Mouse (Mus musculus): ENCODE data around the gene Cela3b. TPM values are rescaled to one million over a fixed set of nuclear protein-coding genes. Genes with fewer than 3 reads are reported as not detected.

Gene Cela3b
- not detected in 3 replicates for total RNA-seq (2017)

- no peak for ATAC-seq (replicated peaks; ENCODE audit: insufficient number of reproducible peaks, low FRiP score, low TSS enrichment, poor library complexity, severe bottlenecking)
Observed at GRCm38 (mm10) chr4:137430502-137430901, at the start of gene Cela3b. Gene Cela3b, minus strand, starts transcription at chr4:137430540.

- ATAC-seq (replicated peaks; ENCODE audit: insufficient number of reproducible peaks, low FRiP score, low TSS enrichment, poor library complexity, severe bottlenecking): no peak
Observed at GRCm38 (mm10) chr4:137479757-137480156, 49.4 kb upstream of the Cela3b start.

- no peak for ATAC-seq (replicated peaks; ENCODE audit: insufficient number of reproducible peaks, low FRiP score, low TSS enrichment, poor library complexity, severe bottlenecking)
Observed at GRCm38 (mm10) chr4:137478306-137478705, 48.0 kb upstream of the Cela3b start.

- ATAC-seq (replicated peaks; ENCODE audit: insufficient number of reproducible peaks, low FRiP score, low TSS enrichment, poor library complexity, severe bottlenecking): no peak
Observed at GRCm38 (mm10) chr4:137477611-137478010, 47.3 kb upstream of the Cela3b start.

- no peak for ATAC-seq (replicated peaks; ENCODE audit: insufficient number of reproducible peaks, low FRiP score, low TSS enrichment, poor library complexity, severe bottlenecking)
Observed at GRCm38 (mm10) chr4:137476761-137477237, 46.5 kb upstream of the Cela3b start.

GRCm38 (mm10) chr4:137476065-137476760 lies 45.9 kb upstream of the Cela3b start:
- ATAC-seq (replicated peaks; ENCODE audit: insufficient number of reproducible peaks, low FRiP score, low TSS enrichment, poor library complexity, severe bottlenecking): no peak

GRCm38 (mm10) chr4:137475271-137476050 lies 45.1 kb upstream of the Cela3b start:
- ATAC-seq (replicated peaks; ENCODE audit: insufficient number of reproducible peaks, low FRiP score, low TSS enrichment, poor library complexity, severe bottlenecking): no peak

- no peak for ATAC-seq (replicated peaks; ENCODE audit: insufficient number of reproducible peaks, low FRiP score, low TSS enrichment, poor library complexity, severe bottlenecking)
Observed at GRCm38 (mm10) chr4:137474694-137475093, 44.4 kb upstream of the Cela3b start.

GRCm38 (mm10) chr4:137473701-137474388 lies 43.5 kb upstream of the Cela3b start:
- no peak for ATAC-seq (replicated peaks; ENCODE audit: insufficient number of reproducible peaks, low FRiP score, low TSS enrichment, poor library complexity, severe bottlenecking)

GRCm38 (mm10) chr4:137473240-137473639 lies 42.9 kb upstream of the Cela3b start:
- ATAC-seq (replicated peaks; ENCODE audit: insufficient number of reproducible peaks, low FRiP score, low TSS enrichment, poor library complexity, severe bottlenecking): no peak

GRCm38 (mm10) chr4:137471326-137471725 lies 41.0 kb upstream of the Cela3b start:
- no peak for ATAC-seq (replicated peaks; ENCODE audit: insufficient number of reproducible peaks, low FRiP score, low TSS enrichment, poor library complexity, severe bottlenecking)

GRCm38 (mm10) chr4:137470701-137471317 lies 40.5 kb upstream of the Cela3b start:
- no peak for ATAC-seq (replicated peaks; ENCODE audit: insufficient number of reproducible peaks, low FRiP score, low TSS enrichment, poor library complexity, severe bottlenecking)

GRCm38 (mm10) chr4:137469845-137470692 lies 39.7 kb upstream of the Cela3b start:
- no peak for ATAC-seq (replicated peaks; ENCODE audit: insufficient number of reproducible peaks, low FRiP score, low TSS enrichment, poor library complexity, severe bottlenecking)

GRCm38 (mm10) chr4:137469081-137469844 lies 38.9 kb upstream of the Cela3b start:
- no peak for ATAC-seq (replicated peaks; ENCODE audit: insufficient number of reproducible peaks, low FRiP score, low TSS enrichment, poor library complexity, severe bottlenecking)

GRCm38 (mm10) chr4:137468260-137469080 lies 38.1 kb upstream of the Cela3b start, which contains the start of gene Hspg2:
Gene Hspg2, plus strand, starts transcription at chr4:137468769.
- peak; percentile 77 for ATAC-seq (replicated peaks; ENCODE audit: insufficient number of reproducible peaks, low FRiP score, low TSS enrichment, poor library complexity, severe bottlenecking)

- no peak for ATAC-seq (replicated peaks; ENCODE audit: insufficient number of reproducible peaks, low FRiP score, low TSS enrichment, poor library complexity, severe bottlenecking)
Observed at GRCm38 (mm10) chr4:137467525-137467924, 37.2 kb upstream of the Cela3b start.

GRCm38 (mm10) chr4:137466991-137467390 lies 36.7 kb upstream of the Cela3b start:
- ATAC-seq (replicated peaks; ENCODE audit: insufficient number of reproducible peaks, low FRiP score, low TSS enrichment, poor library complexity, severe bottlenecking): no peak

Measured in monocyte, adult 5-6 weeks (primary cell).